Mouse (Mus musculus) embryo, embryonic 10.5 days (tissue): Measurements from ENCODE around the gene Ano9.

ENCODE experiments used
- DNase-seq: peaks from one replicate; pipeline ENCODE4 v3.0.0-alpha.2; 2015; ENCODE audit warnings: low spot score

Gene Ano9

DNA sequence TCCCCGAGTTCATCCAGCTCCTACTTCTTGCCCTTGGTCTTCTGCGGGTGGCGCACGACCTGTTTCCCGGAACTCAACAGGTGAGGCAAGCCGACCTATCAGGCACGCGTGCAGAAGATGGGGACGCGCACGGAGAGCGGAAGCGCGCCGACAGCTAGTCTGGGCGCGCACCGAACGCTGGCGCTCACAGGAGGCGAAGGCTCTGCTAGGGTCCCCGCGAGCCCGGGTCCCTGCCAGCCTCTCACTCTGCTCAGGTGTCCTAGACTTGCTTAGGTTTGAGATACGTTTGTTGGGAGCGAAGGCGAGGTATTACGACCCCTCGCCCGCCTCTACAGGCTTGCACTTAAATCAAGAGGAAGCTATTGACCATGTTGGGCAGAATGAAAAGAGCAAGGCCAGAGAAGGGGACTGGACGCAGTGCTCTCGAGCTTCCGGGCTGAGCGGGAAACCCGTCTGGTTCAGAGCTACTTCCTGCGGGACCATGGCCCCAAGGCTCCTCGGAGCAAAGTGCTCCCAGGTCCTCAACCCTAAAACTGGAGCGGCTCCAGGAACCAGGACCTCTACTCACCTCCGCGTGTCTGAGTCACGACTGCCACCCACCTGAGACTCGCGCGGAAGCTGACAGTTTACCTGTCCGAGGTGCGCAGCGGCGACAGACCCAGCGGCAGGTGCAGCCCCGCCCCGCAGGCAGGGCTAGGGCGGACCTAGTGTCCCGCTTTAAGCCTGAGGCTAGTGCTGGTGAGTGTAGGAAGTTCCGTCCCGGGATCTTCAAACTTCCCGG, 17.5 kb downstream of the Ano9 start, which contains the start of gene Sigirr:
Gene Sigirr (minus strand): TSS at position 662 of the 781 bp plus-strand sequence.
- peak; percentile 56 for DNase-seq

DNA sequence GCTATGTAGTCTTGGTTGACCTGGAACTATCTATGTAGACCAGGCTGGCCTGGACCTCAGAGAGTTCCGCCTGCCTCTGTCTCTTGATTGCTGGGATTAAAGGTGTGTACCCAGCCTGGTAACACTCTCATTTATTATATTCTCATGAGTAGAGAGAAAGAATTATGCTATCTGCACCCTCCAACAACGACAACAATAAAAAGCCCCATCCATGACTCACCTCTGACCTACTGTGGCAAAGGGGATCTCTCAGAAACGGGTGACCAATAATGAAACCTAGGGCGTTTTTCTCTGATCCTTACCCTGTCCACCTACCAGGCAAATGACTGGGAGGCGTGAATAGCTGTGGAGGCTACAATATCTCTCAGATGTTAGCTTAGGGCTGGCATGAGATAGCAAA, 20.4 kb downstream of the Ano9 start:
- DNase-seq, result no peak

DNA sequence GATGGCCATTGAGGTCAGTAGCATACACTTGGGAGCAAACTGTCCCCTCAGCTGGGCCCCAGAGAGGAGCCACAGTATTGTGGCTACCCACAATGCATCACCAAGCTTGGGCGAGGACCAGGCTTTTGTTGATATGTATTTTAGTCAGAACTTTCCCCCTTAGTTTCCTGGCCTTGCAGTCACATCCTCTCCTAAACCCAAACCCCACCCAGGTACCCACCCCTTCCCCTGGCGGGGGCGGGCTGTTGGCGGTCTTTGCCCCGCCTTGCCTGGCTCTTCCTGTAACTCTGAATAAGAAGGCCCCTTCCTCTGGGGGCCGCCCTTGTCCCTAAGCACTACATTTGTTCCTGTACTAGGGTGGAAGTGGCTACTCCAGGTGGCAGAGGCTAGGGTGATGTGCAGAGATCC, 21.0 kb downstream of the Ano9 start:
- DNase-seq, result no peak

DNA sequence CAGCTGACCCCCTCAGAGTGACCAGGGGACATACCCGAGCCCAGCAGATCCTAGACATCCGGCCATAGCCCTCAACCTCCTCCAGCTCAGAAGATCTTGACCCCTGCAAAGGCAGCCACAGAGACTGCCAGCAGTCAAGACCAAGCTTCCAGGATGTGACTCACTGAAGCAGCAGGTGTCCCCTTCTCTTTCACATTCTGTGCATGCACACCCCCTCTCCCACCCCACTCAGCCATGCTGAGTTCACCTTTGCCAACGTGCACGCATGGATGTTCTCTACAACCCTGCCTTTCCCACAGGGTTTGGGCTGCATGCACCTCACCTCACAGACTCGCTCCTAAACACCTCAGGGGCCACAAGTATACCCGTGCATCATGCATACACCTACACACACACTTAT, 21.6 kb downstream of the Ano9 start:
- DNase-seq, result no peak

DNA sequence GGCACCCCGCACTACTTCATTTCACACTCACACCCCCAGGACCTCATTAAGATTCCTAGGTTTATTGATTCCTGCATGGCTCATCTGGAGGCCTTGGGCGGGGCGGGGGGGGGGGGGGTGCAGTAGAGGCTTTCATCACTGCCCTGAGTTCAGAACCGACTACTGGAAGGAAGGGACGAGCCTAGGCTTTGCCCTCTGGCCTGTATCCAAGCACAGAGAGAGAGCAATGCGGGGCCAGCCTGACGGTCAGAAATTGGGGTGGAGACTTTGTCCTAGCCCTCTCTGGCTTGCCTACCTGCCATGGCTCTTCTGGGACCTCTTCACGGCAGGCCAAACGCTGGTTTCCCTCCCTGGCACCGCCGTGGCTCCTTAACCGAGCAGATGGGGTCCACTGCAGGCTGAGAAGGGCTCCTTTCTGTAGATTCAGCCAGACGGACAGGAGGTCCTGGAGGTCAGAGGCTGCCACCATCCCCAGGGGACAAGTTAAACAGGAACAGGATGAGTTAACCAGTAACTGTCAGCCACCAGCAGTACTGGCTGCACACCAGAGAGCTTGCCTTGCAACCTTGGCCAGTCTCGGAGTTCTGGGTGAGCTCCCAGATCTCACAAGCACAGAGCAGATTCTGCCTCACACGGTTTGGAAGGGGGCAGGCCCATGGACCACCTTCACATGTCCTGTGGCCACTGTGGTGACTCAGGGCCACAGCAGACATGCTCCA, 23.0 kb downstream of the Ano9 start:
- no peak for DNase-seq

DNA sequence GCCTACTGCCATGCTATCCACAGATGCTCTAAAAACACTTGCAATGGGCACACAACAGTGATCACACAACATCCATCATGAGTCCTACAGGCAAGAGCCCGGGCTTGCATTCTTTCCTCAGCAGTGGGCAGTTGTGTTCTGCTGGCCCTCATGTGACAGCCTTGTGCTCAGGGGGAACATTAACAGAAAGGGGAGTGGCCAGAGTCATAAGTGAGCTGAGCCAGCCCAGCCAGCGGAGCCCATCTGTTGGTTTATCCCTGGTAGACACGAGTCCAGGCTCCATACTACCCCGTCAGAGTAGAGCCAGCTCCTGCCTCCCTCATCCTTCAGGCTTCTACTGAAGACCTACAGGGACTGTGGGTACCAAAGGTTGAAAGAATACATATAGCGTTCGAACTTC, 23.7 kb downstream of the Ano9 start:
- DNase-seq, result no peak

DNA sequence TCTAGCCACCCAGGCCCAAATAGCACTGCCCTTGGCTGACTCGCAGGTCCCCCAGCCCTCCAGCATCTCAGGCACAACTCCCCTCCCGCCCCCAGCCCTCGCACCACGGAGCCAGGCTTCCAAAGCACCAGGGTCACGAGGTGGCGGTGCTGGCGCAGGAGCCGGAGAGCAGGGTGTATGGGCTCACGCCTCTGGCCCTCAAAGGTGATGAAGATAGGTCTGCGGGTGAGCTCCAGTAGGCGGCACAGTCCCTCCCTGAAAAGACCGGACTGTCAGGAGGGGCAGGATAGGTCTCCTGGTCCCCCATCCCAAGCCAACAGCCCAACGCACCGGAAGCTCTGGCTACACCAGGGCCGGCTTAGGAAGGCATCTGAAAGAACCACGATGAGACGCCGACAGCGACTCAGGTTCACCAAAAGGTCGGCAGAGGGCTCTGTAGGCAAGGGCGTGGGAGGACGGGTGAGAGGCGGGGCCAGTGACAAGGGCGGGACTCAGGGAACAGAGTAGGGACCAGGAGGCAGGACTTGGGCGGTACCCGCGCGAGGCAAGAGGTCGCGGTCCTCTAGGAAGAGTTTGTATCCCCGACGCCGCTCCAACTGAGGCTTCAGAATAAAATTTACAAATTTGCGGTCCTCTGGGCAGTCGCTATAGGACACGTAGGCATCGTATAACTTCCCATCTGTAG, 25.4 kb downstream of the Ano9 start:
- peak; percentile 93 for DNase-seq

DNA sequence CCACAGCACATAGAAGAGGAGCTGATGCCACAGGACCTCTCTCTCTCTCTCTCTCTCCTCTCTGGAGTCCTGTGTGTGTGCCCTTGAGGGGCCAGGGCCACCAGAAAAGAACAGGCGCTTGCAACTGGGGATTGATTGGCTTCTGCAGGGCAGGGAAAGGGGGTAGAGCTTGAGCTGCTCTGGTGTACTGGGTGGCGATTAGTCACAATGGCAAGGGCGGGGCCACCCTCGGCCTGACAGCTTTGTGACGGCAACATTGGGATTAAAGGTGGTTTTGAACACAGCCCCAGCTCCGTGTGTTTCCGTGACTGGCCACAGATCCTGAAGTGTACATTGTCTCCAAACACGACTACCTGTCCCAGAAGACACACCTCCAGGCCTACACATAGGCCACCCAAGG, 27.4 kb downstream of the Ano9 start:
- DNase-seq, result no peak

DNA sequence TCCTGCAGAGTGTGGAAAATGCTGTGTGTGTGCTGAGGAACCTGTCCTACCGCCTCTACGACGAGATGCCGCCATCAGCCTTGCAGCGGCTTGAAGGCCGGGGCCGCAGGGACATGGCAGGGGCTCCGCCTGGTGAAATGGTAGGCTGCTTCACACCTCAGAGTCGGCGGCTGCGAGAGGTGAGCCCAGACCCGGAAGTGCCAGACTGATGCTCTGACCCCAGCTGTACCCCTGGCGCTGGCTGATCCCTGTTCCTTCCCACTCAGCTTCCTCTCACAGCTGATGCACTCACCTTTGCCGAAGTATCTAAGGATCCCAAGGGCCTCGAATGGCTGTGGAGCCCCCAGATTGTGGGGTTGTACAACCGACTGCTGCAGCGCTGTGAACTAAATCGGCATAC, 29.1 kb downstream of the Ano9 start:
- no peak for DNase-seq

DNA sequence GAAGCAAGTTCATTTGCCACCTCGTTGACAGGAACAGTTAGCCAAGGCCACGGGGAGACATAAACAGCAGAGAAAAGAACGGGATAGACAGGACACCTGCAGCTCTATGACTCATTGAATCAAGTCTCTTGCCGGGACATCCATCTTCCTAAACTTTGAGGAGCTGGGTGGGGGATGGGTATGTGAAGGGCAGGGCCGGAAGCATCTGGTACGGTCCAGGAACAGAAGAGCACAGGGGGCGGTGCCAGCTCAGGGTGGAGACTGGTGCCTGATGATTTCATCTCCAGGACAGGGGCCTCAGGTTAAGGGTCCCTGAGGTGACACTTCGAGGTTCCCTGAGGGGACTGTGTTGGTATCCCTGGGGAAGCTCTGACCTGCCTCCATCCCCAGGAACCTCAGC, 29.7 kb downstream of the Ano9 start:
- peak; percentile 33 for DNase-seq

DNA sequence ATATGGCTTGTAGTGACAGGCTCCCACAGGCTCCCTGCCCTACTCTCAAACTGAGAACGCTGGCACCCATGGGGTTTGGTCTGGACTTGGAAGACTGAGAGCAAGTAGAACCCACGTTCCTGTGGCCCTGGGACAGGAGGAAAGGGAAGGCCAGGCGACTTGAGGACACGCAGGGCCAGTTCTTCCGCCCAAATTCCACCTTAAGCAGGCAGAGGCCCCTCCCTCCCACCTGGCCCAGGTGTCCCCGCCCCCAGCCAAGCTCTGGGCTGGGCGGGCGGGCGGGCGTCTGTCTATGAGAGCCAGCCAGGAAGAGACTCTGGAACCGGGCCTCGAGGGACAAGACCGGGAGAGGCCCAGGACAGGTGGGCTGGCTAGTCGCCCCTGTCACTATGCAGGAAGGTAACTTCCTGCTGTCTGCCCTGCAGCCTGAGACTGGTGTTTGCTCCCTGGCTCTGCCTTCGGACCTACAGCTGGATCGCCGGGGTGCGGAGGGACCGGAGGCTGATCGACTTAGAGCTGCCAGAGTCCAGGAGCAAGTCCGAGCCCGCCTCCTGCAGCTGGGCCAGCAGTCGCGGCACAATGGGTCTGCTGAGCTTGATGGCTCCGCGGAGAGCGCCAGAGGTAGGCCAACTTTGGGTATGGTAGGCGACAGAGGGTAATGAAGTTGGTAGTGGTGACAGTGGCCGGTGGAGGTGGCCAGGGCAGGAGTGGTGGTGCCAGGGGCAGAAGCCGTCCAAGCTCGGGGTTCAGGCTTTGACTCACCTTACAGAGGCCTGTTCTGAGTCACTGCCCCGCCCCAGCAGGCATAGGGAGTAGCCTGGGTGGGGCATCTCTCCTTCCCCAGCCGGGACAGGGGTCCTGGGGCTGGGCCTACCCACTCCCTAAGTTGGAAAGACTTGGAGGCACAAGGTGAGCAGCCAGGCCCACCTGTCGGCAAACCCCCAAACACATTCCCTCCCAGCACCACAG, 37.8 kb downstream of the Ano9 start:
- DNase-seq, result no peak

DNA sequence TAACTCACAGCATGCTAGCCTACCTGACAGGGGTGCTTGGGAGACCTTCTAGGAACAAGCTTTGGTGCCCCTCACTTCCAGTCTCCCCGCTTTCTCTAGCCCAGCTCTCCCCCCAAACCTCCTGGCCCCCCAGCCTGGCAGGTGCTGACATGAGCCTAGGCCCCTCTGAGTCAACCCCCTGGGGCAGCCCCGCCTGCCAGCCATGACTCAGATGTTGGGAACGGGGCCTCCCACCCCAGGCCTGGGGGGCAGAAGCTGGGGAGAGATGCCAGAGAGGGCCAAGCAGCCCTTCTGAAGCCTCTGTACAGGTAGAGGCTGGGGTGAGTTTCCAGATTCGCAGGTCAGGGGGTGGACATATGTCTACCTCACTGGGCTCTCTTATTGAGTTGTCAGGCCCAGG, 38.7 kb downstream of the Ano9 start:
- DNase-seq, result no peak

DNA sequence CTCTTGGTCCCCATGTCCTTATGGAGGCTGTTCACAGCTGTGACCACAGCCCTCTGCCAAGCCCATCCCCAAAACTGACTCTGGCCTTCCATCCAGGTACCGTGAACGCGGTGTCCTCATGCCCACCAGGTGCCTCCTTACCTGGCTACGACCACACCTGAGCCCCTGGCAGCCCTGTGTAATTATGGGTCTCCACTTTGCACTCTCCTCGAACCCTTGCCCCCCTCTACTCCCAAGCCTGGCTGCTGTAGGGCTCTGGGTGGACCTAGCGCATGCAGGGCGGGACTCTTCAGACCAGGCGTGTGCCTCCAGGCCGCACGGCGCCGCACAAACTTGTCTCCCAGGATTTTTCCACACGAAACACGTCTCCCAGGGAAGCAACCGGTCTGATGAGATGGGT, 39.8 kb downstream of the Ano9 start, which contains the start of gene Pkp3:
Gene Pkp3 (plus strand): TSS at position 378 of the 400 bp plus-strand sequence.
- DNase-seq, result no peak

DNA sequence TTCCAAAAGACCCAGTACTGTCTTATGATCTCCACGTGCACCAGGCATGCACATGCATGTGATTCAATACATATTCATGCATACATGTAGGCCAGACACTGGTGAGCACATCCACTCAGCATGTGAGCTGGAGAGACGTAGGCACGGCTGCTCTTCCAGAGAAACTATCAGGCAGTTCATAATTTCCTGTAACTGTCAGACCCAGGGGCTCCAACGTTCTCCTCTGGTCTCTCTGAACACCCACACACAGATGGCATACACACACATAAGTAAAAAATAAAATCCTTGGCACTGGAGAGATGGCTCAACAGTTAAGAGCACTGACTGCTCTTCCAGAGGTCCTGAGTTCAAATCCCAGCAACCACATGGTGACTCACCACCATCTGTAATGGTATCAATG, 43.8 kb downstream of the Ano9 start:
- no peak for DNase-seq

DNA sequence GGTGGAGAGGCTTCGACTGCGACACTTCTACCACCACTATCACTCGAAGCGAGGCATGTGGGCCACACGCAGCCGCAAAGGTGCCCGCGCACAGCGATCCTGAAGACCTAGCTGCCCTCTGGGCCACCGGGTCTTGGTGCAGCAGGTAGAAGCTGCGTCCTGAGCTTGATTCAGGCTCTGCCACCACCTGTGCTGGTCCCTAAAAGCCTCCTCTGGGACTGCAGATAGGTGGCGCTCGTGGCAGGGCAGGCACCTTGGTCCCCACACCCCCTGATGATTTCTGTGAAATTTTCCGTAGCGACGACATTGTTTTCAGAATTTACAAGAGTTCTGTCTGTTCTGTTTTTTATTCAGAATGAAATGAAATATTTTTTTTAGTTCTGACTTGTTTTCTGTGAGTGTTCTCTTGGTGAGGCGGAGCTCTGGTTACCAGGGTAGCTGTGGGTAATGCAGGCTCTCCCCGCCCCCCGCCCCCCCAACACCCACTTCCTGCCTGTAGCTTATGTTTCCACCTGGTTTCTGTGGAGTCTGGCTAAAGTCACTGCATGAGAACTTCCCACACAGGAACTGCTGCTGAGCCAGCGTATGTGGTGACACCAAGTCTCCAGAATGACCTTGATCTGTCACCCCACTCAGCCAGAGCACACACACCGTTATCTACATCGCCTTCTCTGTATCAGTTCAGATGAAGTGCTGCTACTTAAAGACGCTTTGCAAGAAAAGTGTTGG, 45.4 kb downstream of the Ano9 start:
- peak; percentile 25 for DNase-seq

DNA sequence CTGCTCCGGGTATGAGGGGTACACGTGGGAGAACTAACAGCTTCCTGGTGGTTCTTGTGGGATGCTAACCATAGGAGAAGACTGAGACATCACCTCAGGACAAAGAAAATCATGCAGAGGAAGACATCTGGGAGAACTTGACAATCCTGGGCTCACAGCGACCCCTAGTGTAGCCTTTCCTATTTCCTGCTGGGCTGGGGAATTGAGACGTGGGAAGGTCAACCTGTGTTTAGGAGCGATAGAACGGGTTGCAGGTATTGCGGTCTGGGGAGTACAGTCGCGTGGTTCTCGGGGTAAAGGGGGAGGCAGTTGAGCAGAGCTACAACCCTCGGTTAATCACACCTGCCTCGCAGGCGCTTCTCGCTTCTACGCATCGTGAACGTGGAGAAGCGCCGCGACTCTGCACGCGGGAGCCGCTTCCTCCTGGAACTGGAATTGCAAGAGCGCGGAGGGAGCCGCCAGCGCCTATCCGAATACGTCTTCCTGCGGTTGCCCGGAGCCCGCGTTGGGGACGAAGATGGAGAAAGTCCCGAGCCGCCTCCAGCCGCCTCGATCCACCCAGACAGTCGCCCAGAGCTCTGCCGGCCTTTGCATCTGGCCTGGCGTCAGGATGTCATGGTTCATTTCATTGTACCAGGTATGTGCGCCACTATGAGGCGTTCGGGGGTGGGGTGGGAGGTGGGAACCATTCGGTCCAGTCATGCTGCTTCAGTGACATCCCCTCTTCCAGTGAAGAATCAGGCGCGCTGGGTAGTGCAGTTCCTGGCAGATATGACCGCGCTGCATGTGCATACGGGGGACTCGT, 47.3 kb downstream of the Ano9 start:
- peak; percentile 94 for DNase-seq

DNA sequence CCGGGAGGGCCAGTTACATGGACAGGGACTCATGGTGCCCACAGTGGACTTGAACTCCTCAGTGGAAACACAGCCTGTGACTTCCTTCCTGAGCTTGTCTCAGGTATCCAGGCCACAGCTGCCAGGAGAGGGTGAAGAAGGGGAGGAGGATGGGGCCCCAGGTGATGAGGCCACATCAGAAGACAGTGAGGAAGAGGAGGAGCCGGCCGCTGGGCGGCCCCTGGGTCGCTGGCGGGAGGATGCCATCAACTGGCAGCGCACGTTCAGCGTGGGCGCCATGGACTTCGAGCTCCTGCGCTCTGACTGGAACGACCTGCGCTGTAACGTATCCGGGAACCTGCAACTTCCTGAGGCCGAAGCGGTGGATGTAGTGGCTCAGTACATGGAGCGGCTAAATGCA, 49.3 kb downstream of the Ano9 start:
- DNase-seq, result no peak

DNA sequence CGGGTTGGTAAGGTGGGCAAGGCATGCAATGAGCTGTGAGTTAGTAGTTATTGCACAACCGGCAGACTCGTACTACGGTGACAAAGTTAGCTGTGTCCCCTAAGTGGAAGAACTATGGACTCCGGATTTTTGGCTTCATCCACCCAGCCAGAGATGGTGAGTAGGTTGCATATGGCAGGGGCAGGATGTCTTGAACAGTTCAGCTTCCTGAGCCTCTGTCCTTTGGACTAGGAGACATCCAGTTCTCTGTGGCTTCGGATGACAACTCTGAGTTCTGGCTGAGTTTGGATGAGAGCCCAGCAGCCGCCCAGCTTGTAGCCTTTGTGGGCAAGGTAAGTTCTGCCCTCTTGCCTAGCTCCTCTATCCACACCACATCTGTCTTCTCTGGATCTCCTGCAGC, 53.0 kb downstream of the Ano9 start:
- DNase-seq, result no peak

DNA sequence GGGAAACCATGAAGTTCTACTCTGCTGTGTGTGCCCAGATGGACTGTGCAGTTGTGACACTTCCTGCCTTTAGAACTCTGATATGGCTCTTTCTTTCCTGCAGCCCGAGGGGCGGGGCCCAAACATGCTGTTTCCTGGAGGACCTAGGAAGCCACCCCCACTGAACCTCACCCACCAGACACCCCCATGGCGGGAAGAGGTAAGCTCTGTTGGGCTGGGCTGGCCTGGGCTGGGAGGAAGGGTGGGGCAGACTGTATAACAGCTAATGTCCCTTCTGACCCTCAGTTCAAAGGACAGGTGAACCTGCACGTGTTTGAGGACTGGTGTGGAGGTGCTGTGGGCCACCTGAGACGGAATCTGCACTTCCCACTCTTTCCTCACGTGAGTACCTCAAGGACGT, 53.4 kb downstream of the Ano9 start:
- DNase-seq, result no peak

DNA sequence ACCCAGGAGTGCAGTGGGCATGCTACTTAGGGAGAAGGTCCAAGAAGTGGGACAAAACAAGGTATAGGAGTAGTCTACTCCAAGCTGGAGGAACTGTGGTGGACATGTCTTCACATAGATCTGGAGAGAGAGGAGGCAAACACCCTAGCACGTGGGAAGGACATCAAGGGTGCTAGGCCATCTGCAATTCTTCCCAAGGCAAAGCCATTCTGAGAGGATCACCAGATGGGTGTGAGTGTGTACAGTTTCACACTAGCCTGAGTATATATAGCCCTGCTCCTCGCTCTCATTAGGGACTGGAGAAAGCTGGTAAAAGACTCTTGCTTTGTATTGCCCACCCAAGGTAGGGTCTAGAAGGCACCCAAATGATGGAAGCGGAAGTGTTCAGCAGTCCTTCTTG, 54.3 kb downstream of the Ano9 start:
- DNase-seq, result no peak
